13 mouse cellular contexts compared by ENCODE assay signal in genomic region chr8:10722742-10723141, GRCm38 (mm10).
A peak's percentile ranks its signal among the peaks of the same experiment; 100 is the strongest.
DNase-seq lines count a peak whose midpoint lies in the region; ATAC-seq lines count a peak whose summit lies in the region.
"Had no signal": no experiment of that assay in that cellular context is flagged by ENCODE, and none has a peak within 500 bp of the region (broad histone marks: within the 10 kb centered on the region; RNA-seq: fewer than 3 reads in every experiment).

No protein-coding gene starts in this region.

- H3K36me3 ChIP-seq in midbrain, embryonic 15.5 days (replicated peaks): no peaks in the 10 kb centered on the region
- H3K36me3 ChIP-seq in midbrain, embryonic 14.5 days (ENCODE audit: control insufficient read depth, insufficient read depth, low read length): no peaks in the 10 kb centered on the region
- H3K36me3 ChIP-seq: embryonic facial prominence, embryonic 15.5 days; heart, embryonic 15.5 days; limb, embryonic 10.5 days; liver, embryonic 12.5 days had no signal

- DNase-seq in frontal cortex, postnatal 36 days (ENCODE audit: low spot score in 2 of 2): peak; percentile 32 to 39
- DNase-seq in frontal cortex, postnatal 14 days (ENCODE audit: low spot score in 2 of 2): no peak
- no peak for DNase-seq in midbrain, embryonic 14.5 days
- peak; percentile 18 to 23 for DNase-seq in cerebellum, postnatal 14 days
- DNase-seq in right cerebral cortex, postnatal 4 days: peak; percentile 16
- no peak for DNase-seq in thymus, adult 18-20 months
- DNase-seq: adrenal gland, adult 2 months; heart, adult 11 months had no signal

- whole genome bisulfite sequencing in midbrain, embryonic 15.5 days: 81% methylated on average over 4 of the region's 4 CpGs
- WGBS in midbrain, embryonic 14.5 days: 88% methylated on average over 4 of the region's 4 CpGs

- no peak overlapping the region for H3K4me3 ChIP-seq in midbrain, embryonic 15.5 days
- no peak overlapping the region for H3K4me3 ChIP-seq in midbrain, embryonic 14.5 days (replicated peaks; ENCODE audit: low read depth, low read length)
- H3K4me3 ChIP-seq: embryonic facial prominence, embryonic 15.5 days; heart, embryonic 15.5 days; limb, embryonic 10.5 days; liver, embryonic 12.5 days had no signal

- peak overlapping the region; percentile 4; the same call in 1 of the 2 replicates for H3K9ac ChIP-seq in midbrain, embryonic 15.5 days
- no peak overlapping the region for H3K9ac ChIP-seq in midbrain, embryonic 14.5 days (replicated peaks; ENCODE audit: low read length)
- H3K9ac ChIP-seq: embryonic facial prominence, embryonic 15.5 days; heart, embryonic 15.5 days; liver, embryonic 12.5 days had no signal

- no peak for ATAC-seq in midbrain, embryonic 15.5 days (replicated peaks)
- ATAC-seq in midbrain, embryonic 14.5 days (ENCODE audit: low FRiP score, low TSS enrichment): no peak
- ATAC-seq: liver, embryonic 12.5 days had no signal

- H3K9me3 ChIP-seq in midbrain, embryonic 15.5 days: no peaks in the 10 kb centered on the region
- H3K9me3 ChIP-seq in midbrain, embryonic 14.5 days (ENCODE audit: control insufficient read depth, low read length): no peaks in the 10 kb centered on the region
- H3K9me3 ChIP-seq: embryonic facial prominence, embryonic 15.5 days; heart, embryonic 15.5 days; limb, embryonic 10.5 days; liver, embryonic 12.5 days had no signal

- no peak overlapping the region for H3K4me2 ChIP-seq in midbrain, embryonic 15.5 days
- H3K4me2 ChIP-seq in midbrain, embryonic 14.5 days (ENCODE audit: low read length): no peak overlapping the region
- H3K4me2 ChIP-seq: embryonic facial prominence, embryonic 15.5 days; heart, embryonic 15.5 days; liver, embryonic 12.5 days had no signal

- H3K27me3 ChIP-seq in midbrain, embryonic 15.5 days (replicated peaks): no peaks in the 10 kb centered on the region
- no peaks in the 10 kb centered on the region for H3K27me3 ChIP-seq in midbrain, embryonic 14.5 days (ENCODE audit: control insufficient read depth, insufficient read depth, low read length)
- H3K27me3 ChIP-seq: embryonic facial prominence, embryonic 15.5 days; heart, embryonic 15.5 days had no signal

- H3K27ac ChIP-seq in midbrain, embryonic 15.5 days: 0 out of 2 replicates have a peak overlapping the region, but pooled peaks have one; percentile 4
- no peak overlapping the region for H3K27ac ChIP-seq in midbrain, embryonic 14.5 days (replicated peaks; ENCODE audit: low read depth, low read length)
- H3K27ac ChIP-seq: embryonic facial prominence, embryonic 15.5 days; heart, embryonic 15.5 days; limb, embryonic 10.5 days; liver, embryonic 12.5 days had no signal

- peaks cover 11% of the 10 kb centered on the region for H3K4me1 ChIP-seq in midbrain, embryonic 15.5 days
- H3K4me1 ChIP-seq in midbrain, embryonic 14.5 days (ENCODE audit: control insufficient read depth, insufficient read depth, low read length): peaks cover 12% of the 10 kb centered on the region; the same call in 1 of the 2 replicates
- H3K4me1 ChIP-seq: embryonic facial prominence, embryonic 15.5 days; heart, embryonic 15.5 days had no signal

Comparison
In these comparisons a context has a peak if more than half of its experiments do, and no peak if none do; other contexts are left out.
1. DNase-seq: peak in frontal cortex, postnatal 36 days (2 of 2), cerebellum, postnatal 14 days (2 of 2) and right cerebral cortex, postnatal 4 days (single experiment); none in frontal cortex, postnatal 14 days (0 of 2), midbrain, embryonic 14.5 days (single experiment) and thymus, adult 18-20 months (0 of 2).